Mouse (Mus musculus) kidney, adult 18-20 months (tissue): ENCODE results near the gene Sertad4.

Experiments used
- DNase-seq: peaks from one replicate; pipeline ENCODE4 v3.0.0; 2021

The Sertad4 gene

DNA sequence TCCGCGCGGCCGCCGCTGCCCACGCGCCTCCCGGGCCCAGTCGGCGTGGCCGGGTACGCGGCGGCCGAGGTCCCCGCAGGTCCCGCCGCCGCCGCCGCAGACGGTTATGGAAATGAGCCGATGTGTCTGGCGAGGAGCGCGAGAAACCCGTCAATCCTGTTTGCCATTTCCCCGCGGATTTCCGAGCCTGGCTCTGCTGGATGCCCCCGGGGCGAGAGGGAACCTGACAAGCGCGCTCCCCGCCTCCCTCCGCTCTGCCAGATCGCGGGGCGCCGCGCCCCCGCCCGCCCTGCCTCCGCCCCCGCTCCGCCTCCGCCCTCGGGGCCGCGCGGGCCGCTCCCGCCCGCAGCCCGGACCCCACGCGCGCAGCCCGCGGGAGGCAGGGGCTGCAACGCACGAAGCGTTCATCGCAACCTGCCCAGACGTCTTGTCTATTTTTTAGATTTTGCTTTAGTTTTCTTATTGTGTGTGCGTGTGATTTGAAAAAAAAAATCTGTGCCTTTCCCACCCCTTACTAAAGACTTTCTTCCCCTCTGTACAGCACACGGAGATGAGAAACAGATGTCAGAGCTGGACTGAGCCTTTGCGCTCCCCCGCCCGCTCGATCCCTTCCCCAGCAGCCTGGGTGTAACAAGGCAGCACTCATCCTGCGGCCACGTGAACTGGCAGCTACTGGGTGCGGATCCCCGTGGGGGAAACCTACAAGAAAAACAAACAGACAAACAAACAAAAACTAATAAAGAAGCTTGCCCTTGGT is at the start of gene Sertad4:
Sertad4 (minus strand) TSS at position 283 of the 757 bp plus-strand sequence.
- peak; percentile 63 for DNase-seq

DNA sequence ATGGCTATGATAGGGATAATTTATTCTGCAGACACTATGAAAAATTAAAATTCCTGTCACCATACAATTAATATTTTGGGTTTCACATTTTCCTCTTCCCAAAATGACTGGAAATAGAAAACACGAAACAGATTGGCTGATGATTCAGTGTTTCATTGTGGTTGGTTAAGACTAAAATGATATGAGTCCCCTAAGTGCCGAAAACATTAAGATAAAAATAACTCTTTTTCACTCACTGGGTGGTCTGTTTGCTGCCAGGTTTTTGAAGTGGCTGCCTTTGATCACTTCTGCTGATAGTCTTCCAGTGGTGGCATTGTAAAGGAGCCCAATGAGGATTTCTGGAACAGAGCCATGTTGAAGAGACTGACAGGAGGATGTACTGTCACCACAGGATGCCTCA is 46.0 kb upstream of the Sertad4 start:
- no peak for DNase-seq

DNA sequence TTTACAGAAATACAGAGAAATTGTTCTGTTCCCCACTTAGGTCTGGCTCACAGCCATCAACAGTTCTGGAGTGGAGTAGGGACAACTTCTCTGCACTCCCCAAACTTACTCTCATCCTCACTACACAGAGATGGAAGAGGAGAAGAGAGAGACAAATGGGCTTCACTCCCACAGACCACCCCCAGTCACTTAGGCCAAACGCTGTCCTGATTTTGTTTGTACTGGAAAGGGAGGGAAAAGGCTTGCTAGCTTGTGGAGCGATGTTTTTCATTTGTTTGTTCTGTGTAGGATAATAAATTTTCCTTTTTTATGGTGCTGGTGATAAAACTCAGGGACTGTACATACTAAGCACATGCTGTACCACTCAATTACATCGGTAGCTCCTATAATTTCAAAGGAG is 45.4 kb upstream of the Sertad4 start:
- DNase-seq = no peak

DNA sequence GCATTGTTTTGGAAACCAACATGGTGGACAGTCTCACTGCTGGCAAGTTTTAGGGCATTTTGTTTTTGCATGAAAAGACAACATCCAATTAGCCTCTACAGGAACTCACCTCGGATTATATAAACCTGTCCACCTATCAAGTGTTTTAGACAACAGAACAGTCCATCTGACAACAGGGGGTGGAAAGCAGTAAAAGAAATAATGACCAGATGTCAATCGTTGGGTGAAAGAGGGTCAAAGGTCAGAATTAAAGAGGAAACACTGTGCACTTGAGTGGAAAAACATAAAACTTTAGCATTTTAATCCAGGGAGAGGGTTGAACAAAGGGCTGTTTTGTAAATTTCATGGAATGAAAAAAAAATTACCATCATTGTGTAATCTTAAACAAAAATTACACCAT is 43.2 kb upstream of the Sertad4 start:
- no peak for DNase-seq

DNA sequence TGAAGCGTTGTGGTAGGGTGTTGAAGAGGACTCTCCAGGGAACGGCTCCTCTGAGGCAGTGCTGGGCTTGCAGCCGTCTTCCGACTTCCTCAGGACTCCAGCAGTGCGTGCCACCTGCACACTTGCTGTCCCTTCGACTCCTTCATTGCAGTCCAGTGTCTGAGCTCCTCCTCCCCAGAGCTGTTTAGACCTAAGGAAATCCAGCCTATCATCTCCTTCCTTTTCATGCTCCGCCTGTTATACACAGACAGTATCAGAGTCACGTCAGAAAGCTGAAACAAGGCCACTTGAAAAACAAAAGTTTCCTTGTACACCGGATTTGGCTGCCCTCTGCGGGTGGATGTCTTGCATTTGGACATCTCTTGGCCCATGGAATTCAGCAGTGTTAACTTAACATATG is 41.7 kb upstream of the Sertad4 start:
- no peak for DNase-seq

DNA sequence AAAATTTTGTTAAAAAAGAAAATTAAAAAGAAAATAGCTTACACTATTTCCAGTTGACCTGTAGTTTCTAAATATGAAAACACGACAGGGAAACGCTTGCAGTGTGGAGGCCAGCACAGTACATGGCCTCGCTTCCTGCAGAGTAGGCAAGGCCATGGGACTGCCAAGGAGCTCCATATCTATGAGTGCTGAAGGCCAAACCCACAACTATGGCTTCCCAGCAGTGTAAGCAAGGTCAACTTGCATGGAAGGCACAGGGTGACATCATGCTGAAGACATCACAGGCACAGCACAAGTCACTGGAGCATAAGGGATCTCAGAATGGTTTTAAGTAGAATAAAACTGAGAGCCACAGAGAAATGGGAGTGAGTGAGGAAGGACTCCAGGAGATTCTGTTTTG is 40.5 kb upstream of the Sertad4 start:
- no peak for DNase-seq

DNA sequence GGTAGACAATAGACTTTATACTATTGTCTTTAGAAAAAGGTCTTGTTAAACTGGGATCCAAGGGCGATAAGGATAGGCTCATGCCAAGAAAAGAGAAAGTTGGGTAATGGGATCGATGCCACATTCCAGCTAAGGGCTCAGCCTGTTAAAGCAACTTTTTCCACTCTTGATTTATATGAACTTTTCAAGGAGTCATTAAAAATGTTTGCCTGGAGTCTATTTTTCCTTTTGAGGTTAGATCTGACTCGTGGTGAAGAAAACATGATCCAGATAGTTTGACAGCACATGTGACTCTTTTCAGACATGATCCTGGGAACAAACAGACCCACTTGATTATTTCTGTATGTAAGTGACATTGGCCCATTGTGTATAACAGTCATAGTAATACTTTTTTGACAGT is 35.2 kb upstream of the Sertad4 start:
- no peak for DNase-seq

DNA sequence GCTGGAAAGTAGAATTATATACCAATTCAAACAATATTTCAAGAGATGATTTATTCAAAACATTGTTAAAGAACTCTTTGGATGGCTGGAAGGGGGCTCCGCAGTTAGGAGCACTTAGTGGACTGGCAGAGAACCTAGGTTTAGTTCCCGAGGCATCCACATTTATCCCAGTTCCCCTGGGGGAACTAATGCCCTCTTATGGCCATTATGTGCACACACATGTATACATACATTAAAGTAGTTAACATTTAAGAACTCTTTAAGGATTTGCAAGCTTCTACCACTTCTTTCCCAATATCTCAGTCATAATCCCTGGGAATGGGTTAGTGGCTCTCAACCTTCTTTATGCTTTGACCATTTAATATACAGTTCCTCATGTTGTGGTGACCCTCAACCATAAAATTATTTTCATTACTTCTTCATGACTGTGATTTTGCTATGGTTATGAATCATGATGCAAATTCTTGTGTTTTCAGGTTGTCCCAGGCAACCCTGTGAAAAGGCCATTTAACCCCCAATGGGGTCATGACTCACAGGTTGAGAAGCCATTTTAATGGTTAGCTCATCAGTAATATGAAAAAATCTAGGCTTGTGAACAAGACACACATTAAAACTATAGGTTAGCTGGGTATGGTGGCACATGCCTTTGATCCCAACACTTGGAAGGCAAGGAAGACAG is 27.2 kb upstream of the Sertad4 start:
- DNase-seq = no peak

DNA sequence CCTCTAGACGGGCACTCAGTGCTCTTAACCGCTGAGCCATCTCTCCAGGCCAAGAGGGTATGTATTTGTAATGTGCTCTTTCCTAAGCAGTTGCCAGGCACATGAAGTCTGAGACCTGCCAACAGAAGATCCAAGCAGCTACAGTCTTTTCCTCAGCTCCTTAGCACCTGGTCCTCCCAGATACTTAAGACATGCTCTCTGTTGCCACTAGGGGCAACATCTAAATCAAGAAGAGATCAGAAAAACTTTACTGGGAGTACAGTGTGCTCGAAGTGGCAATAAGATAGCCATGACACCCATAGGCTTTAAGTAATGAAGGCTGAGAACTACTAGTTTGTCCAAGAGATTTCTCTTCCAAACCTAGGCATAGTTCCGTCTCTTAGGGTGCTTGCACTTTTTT is 24.6 kb upstream of the Sertad4 start:
- no peak for DNase-seq

DNA sequence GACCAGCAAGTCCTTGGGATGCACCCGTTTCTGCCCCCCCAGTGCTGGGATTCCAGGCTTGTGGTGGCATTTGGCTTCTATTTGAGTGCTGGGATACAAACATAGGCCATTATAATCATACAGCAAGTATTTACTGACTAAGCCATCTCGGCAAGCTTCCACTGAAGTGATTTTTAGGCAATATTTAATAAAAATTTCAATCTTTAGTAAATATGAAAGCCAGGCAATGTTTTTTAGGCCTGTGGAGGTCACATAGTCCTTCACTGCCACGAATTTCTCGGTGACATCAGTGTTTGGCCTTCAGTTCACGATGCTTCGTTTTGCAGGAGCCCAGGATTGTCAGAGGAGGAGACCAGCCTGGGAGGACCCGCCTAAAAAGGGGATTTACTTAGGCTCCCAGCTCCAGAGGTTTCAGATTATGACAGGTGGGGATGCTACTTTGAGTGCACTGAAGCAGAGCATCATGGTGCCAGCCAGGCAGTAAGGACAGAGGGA is 23.6 kb upstream of the Sertad4 start:
- no peak for DNase-seq

DNA sequence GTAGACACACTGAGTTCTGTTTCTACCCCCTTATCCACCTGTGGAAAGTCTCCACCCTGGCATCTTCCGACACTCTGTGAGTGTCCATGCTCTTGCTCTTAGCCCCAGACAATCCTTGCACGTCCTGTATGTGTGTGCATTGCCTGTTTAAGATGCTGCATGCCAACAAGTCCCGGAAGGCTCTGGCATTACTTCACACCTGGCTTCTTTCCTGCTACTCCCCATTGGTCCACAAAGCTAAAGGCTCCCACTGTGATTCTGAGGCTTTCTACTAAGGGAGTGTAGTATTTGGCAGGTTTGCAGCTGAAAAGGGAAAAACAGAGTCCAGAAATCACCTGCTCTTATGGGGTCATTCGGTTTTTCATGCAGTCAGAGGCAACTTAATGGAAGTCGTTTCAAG is 17.3 kb upstream of the Sertad4 start:
- DNase-seq = no peak

DNA sequence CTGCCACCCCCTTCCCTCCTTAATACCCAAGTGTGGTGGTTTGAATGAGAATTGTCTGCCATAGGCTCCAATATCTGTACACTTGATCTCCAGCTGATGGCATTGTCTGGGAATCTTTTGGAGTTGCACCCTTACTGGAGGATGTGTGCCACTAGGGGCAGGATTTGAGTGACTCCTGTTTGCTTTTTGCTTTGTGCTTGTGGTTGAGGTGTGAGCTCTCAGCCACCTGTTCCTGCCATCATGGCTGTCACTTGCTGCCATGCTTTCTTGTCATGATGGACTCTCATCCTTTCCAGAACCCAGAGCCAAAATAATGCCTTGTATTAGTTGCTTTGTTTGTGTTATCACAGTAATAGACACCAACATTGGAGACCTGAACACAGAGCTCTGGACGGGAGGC is 14.2 kb upstream of the Sertad4 start:
- no peak for DNase-seq

DNA sequence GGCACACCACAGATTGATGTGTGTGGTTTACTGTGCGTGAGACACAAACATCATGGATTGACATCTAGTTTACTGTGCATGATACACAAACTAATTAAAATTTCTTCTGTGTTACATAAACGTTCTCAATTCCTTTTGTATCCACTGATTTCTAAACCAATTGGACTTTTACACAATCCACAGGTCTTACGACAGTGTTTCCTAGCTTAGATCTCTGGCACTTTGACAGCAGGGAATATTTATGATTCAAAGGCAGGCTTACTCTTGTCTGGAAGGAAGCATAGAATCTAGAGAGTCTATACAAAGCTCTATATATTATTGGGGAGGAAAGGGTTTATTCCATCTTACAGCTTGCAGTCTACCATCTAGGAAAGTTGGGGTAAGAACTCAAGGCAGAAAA is 8.9 kb upstream of the Sertad4 start:
- no peak for DNase-seq

DNA sequence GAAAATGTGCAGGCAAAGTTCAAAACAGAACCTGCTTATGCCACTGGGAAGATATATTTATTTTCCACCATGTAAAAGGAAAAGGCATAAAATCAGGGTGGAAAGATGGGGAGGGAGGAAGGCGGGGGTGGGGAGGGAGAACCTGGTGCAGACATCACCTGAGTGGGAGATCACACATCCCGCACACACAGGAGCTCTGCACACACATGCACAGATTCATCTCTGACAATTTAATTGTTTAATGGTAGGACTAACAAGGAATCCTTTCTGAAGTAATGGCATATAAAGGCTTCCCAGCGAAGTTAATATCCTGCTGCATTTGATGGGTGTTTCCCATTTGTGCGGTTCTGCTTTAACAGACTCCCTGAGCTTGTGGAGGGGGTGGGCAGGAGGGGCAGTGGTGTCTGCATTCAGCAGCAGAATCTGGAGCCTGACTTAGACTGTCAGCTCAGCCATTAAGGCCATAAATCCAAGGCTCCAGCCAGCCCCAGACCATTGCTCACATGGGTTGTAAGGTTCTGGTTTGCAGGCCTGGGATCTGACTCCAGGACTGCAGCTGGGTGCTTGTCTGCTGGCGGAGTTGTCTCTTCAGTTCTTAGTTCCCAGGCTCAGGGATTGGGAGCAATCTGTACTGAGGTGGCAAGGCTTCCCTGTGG is 5.9 kb upstream of the Sertad4 start:
- no peak for DNase-seq

DNA sequence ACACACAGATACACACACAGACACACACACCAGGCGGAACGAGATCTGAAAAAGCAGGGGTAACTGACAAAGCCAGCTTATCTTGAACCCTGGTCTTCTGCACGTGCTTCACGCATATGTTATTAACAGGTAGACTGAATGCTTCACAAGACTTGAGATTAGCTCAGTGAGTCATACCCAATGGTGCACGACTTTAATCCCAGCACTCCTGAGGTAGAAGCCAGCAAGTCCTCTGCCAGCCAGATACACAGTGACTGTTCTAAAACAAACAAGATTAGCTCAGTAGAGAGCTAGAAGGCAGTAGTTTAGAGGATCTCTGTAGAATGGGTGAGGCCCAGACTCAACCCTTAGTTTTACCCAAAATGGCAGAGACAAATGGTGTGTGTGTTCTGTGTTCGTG is 4.7 kb upstream of the Sertad4 start:
- no peak for DNase-seq

DNA sequence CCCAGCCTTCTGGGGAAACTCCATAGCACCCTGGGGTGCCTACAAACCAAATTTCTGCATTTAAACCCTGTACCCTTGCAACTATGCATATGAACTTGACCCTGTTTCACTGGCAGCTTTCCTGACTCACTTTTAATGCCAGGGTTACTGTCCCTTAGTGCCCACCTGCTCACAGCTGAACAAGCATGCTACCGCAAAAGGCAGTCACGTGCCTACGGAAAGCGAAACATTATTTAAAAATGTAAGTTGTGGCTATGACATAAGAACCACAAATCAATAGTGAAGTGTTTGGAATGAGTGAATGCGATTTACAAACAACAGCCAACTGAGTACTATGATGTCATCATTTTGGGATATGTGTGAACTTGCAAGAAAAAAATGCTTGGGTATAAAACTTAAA is 2.0 kb upstream of the Sertad4 start:
- no peak for DNase-seq

DNA sequence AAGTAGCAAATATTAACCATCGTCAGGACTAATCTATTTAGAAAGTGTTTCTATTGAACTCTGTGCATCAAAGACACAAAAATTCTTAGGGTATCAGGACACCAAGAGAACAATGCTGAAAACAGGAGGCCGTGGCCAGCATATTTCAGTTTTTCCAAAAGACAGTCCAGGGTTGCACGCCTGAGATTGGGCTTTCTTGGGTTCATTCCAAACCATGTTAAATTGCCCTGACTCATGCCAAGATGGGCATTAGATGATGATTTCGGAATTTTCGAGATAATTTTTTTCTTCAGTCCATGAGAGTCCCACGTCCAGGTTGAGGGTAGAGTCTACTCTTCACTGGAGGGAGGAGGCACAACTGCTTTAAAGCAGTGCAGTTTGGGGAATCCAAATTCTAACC is 1.4 kb upstream of the Sertad4 start:
- no peak for DNase-seq

DNA sequence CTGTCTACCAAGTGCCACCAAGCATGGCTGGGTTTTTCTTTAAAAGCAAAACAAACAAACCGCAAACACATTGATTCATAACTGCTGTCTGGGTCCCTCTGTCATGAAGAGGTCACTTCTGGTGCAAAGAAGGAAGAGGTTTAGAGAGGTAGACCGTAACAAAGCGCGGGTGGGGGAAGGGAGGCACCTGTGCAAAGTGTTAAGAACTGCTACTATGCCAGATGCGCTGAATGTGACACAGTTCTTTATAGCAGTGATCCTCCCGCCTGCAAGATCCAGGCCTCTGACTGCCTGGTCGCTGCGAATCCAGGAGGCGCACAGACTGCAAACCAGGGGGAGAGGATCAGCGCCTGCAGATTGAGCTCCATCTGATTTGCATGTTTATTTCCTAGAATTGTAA is 855 bp upstream of the Sertad4 start:
- no peak for DNase-seq

DNA sequence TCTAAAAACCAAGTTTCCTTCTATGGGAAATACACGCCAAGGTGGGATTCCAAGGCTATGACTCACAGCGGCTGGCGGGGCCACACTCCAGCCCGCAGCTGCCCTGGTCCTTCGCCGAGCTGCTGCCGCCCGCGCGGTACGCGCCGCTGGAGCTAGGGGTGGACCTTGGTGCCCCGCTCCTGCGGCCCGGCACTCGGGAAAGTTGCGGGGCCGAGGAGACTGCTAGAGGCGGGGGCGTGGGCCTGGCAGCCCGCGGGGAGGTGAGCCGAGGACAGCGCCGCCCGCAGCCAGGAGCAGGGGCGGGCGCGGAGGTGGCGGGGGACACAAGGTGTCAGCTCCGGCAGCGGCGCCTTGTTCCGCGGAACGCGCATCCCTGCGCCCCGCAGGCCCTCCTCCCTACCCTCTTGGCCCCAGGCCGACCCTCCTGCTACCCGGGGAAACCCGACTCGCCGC is 711 bp downstream of the Sertad4 start:
- DNase-seq = peak; percentile 55

DNA sequence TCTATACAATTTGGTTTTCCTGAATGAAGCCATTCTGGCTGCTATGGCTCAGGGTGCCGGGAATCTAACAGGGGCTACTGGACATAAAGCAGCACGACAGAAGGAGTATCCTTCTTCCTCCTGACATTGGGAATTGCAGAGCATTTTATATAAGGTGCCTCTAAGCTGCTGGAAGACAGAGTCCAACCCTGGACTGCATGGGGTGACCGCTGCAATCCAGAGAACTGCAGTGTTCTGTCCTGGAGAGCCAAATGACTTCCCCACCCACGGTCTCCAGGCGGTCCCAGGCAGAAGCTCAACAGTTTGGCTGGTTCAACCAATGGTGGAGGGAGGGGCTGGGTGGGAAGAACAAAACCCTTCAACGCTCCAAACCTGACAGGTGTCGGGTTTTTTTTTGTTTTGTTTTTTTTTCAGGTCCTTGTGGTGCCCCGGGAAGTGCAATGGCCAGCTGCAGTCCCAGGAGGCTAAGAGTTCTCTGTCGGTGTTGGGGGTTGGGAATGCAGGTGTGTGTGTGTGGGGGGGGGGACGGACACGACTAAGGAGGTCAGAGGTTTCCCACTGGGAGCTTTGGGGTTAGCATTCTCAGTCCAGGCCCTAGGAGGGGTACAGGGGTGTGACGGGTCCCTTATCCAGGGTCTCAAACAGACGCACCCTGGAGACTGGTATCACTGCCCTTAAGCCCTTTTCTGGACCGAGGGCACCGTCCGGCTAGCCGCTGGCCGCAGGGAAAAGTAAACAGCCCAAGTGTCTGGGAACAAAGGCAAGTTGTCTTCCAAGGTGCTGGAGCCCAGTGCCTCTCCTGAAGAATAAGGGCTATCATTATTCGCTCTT is 1.4 kb downstream of the Sertad4 start:
- DNase-seq = no peak

DNA sequence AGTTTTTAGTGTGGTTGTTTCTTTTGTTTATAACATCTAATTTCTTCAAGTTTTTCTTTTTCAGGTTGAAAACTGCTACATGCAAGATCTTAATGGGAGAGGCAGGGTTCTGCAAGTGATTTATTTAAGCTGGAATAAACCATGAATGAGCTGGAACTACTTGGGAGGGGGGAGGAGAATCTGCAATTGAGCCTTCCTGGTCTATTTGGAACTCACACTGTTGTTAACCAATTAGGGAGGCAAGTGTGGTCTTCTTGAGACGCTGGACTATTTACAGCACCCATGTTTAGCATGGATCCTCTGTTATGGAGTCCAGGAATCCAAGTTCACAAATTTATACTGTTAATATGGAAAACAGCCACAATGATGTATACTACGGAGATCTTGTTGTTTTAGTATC is 2.1 kb downstream of the Sertad4 start:
- DNase-seq = no peak

DNA sequence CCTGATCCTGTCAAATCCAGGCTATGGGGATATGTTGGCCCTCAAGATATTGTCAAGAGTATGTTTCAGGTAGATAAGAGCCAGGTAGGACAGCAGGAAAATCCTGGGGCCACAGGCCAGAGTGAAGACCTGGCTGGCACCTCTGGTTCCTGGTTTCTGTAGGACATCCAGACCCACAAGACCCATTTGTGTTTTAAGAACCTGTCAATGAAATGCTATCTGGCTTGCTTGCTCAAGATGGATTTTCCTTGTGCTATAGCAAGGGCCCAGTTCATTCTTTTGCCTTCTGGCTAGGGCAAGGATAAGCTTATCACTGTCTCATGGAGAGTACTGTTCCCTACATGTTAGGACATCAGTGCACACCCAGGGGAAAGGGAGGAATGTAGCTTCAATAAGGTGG is 3.5 kb downstream of the Sertad4 start:
- DNase-seq = no peak

DNA sequence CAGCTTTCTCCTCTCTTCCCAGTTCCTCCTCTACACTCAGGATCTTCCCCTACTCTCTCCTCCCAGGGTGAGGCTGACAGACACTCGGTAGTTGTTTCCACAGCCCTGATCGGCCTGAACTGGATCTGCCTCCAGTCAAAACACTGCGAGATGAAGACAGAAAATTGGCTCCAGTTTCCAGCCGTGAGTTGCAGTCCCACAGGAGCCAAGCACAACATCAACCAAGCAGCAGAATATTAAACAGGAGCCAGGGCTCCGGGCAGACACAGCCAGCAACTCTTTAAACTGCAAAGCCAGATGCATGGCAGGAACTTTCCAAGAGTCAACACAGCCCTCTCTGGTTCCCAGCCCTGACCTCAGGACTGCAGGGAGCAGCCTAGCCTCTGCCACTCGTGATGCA is 3.9 kb downstream of the Sertad4 start:
- DNase-seq = peak; percentile 29
